Mouse (Mus musculus): ENCODE data around the gene Lekr1.

Lekr1 gene

GRCm38 (mm10) chr3:65832398-65832797 is 166.4 kb downstream of the Lekr1 start:
- DNase-seq (ENCODE audit: low spot score), result no peak

- no peak for DNase-seq (ENCODE audit: low spot score)
These were observed 170.4 kb downstream of the Lekr1 start for GRCm38 (mm10) chr3:65836435-65836834.

- DNase-seq (ENCODE audit: low spot score), result no peak
These were observed 173.6 kb downstream of the Lekr1 start for GRCm38 (mm10) chr3:65839664-65840063.

GRCm38 (mm10) chr3:65841175-65841574 is 175.1 kb downstream of the Lekr1 start:
- DNase-seq (ENCODE audit: low spot score), result no peak

- DNase-seq (ENCODE audit: low spot score), result no peak
These were observed 176.6 kb downstream of the Lekr1 start for GRCm38 (mm10) chr3:65842515-65843184.

GRCm38 (mm10) chr3:65843185-65843552 is 177.1 kb downstream of the Lekr1 start:
- no peak for DNase-seq (ENCODE audit: low spot score)

GRCm38 (mm10) chr3:65844302-65844701 is 178.3 kb downstream of the Lekr1 start:
- no peak for DNase-seq (ENCODE audit: low spot score)

GRCm38 (mm10) chr3:65844851-65845552 is 179.0 kb downstream of the Lekr1 start:
- DNase-seq (ENCODE audit: low spot score), result no peak

- no peak for DNase-seq (ENCODE audit: low spot score)
These were observed 181.2 kb downstream of the Lekr1 start for GRCm38 (mm10) chr3:65847158-65847787.

GRCm38 (mm10) chr3:65853746-65854145 is 187.7 kb downstream of the Lekr1 start:
- DNase-seq (ENCODE audit: low spot score), result no peak

- DNase-seq (ENCODE audit: low spot score), result no peak
These were observed 189.5 kb downstream of the Lekr1 start for GRCm38 (mm10) chr3:65855521-65855920.

- no peak for DNase-seq (ENCODE audit: low spot score)
These were observed 192.1 kb downstream of the Lekr1 start for GRCm38 (mm10) chr3:65858118-65858517.

GRCm38 (mm10) chr3:65858741-65859348 is 192.8 kb downstream of the Lekr1 start:
- DNase-seq (ENCODE audit: low spot score), result no peak

- no peak for DNase-seq (ENCODE audit: low spot score)
These were observed 193.7 kb downstream of the Lekr1 start for GRCm38 (mm10) chr3:65859750-65860149.

- DNase-seq (ENCODE audit: low spot score), result no peak
These were observed 194.9 kb downstream of the Lekr1 start for GRCm38 (mm10) chr3:65860903-65861302.

- DNase-seq (ENCODE audit: low spot score), result no peak
These were observed 195.4 kb downstream of the Lekr1 start for GRCm38 (mm10) chr3:65861471-65861881.

GRCm38 (mm10) chr3:65863297-65863696 is 197.3 kb downstream of the Lekr1 start:
- peak; percentile 84 for DNase-seq (ENCODE audit: low spot score)

GRCm38 (mm10) chr3:65863762-65864377 is 197.8 kb downstream of the Lekr1 start:
- DNase-seq (ENCODE audit: low spot score), result no peak

GRCm38 (mm10) chr3:65868931-65869330 is 202.9 kb downstream of the Lekr1 start:
- no peak for DNase-seq (ENCODE audit: low spot score)

- DNase-seq (ENCODE audit: low spot score), result no peak
These were observed 203.7 kb downstream of the Lekr1 start for GRCm38 (mm10) chr3:65869724-65870123.

GRCm38 (mm10) chr3:65871188-65871603 is 205.2 kb downstream of the Lekr1 start:
- no peak for DNase-seq (ENCODE audit: low spot score)

GRCm38 (mm10) chr3:65871609-65872272 is 205.7 kb downstream of the Lekr1 start:
- no peak for DNase-seq (ENCODE audit: low spot score)
